Mouse (Mus musculus) hematopoietic stem cell, adult 5-6 weeks (primary cell): ENCODE data around the gene Syndig1. TPM values are rescaled to one million over a fixed set of nuclear protein-coding genes. Genes with fewer than 3 reads are reported as not detected.

Experiments used
- ATAC-seq, 2 experiments: fragments of 125-278 bp in 1 of 2; replicated peaks in 1 of 2; 2 replicates each; pipeline ENCODE4 v1.8.0; 2016 to 2017; ENCODE audit warnings: inconsistent platforms in 2 of 2, mild to moderate bottlenecking in 2 of 2, moderate number of reproducible peaks in 2 of 2, low read depth in 1 of 2, moderate TSS enrichment in 1 of 2; ENCODE audit not compliant: low FRiP score in 2 of 2, poor library complexity in 2 of 2, severe bottlenecking in 2 of 2, insufficient read depth in 1 of 2, low TSS enrichment in 1 of 2
- total RNA-seq: library from RNA; stranded (forward); fragments of 172-1452, 232-1000 nt; gene quantifications from 2 replicates; pipeline ENCODE4 v1.2.3, GENCODE M21; 2017

Syndig1 gene
- total RNA-seq, 1 experiment from 2014 or later, result not detected

GRCm38 (mm10) chr2:149932095-149932494 is 103.1 kb downstream of the Syndig1 start:
- no peak for ATAC-seq

GRCm38 (mm10) chr2:149933247-149933898 is 104.4 kb downstream of the Syndig1 start:
- no peak for ATAC-seq

- no peak for ATAC-seq
Measured at GRCm38 (mm10) chr2:149934139-149934538, 105.1 kb downstream of the Syndig1 start.

GRCm38 (mm10) chr2:149938829-149939228 is 109.8 kb downstream of the Syndig1 start:
- ATAC-seq, result no peak

DNA sequence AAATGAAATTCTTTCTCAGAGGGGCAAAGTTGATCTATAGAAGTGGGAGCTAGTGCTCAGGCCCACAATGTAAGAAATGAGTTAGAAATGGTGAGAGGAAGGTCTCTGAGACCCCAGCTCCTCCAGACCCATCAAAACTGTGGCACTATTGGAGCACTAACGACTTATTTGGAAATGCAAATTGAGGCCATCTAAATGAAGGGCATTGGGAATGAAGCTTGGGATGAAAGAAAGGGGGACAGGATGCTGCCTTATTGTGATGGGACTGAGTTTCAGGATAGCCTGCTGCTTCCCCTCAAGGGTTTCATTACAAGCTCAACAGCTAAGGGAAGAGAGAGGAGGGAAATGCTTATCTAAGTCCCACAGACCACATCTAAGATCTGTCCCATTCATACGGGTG is 110.6 kb downstream of the Syndig1 start:
- no peak for ATAC-seq

GRCm38 (mm10) chr2:149950641-149951040 is 121.6 kb downstream of the Syndig1 start:
- no peak for ATAC-seq

DNA sequence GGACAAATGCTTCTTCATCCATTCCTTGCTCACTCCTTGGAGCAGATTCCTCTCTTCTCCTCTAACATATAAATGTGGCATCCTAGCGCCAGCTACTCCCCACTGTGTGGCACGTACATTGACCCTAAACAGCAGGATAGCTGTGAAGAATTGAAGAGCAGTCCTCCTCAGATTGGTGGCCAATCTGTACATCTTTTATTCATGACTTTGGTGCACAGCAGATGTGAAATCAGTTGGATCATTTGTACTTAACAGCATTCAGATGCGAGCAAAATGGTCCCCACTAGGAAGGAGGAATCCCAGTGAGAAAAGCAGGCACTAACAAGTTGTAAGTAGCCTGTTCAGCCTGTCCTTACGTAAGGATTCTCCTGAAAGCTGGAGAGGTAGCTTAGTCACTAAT is 142.0 kb downstream of the Syndig1 start:
- no peak for ATAC-seq

DNA sequence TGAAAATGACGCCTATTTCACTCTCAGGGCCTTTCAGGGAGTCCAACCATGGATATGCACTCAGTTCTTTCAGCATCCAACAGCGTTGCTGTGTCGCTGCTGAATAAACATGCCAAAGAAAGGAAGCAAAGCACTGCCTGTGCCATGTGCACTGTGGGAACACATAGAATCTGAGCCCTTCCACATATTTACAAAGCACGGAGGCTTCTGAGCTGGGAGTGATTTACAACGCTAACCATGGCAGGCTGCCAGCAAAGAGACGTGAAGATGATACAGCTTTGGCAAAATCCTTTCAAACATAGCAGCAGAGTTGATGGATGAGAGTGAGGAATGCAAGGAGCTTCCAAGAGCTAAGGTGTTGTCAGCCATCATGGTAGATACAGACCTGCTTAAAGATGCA is 144.6 kb downstream of the Syndig1 start:
- ATAC-seq, result no peak

DNA sequence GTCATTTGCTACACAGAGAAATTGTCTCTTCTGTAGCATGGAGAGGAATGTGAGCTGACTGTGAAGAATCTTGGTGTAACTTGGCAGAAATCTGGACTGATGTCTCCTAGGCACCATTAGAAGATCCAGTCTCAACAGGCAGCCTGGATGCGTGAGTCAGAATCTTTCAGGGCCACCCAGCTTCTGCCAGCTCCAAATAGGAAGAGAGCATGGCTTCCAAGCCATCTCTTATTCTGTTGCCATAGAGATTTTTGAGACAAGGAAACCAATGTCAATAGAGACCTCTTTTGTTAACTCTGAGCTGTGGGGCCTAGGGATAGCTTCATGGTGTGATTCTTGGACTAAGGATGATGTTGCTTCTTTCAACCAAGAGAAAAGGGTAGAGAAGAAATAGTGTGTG is 151.4 kb downstream of the Syndig1 start:
- ATAC-seq, result no peak

GRCm38 (mm10) chr2:149982466-149982865 is 153.5 kb downstream of the Syndig1 start:
- ATAC-seq, result no peak

GRCm38 (mm10) chr2:149983107-149983506 is 154.1 kb downstream of the Syndig1 start:
- no peak for ATAC-seq

GRCm38 (mm10) chr2:149987610-149988009 is 158.6 kb downstream of the Syndig1 start:
- no peak for ATAC-seq

- ATAC-seq, result no peak
Measured at GRCm38 (mm10) chr2:149991506-149991905, 162.5 kb downstream of the Syndig1 start.

GRCm38 (mm10) chr2:149992921-149993320 is 163.9 kb downstream of the Syndig1 start:
- no peak for ATAC-seq

DNA sequence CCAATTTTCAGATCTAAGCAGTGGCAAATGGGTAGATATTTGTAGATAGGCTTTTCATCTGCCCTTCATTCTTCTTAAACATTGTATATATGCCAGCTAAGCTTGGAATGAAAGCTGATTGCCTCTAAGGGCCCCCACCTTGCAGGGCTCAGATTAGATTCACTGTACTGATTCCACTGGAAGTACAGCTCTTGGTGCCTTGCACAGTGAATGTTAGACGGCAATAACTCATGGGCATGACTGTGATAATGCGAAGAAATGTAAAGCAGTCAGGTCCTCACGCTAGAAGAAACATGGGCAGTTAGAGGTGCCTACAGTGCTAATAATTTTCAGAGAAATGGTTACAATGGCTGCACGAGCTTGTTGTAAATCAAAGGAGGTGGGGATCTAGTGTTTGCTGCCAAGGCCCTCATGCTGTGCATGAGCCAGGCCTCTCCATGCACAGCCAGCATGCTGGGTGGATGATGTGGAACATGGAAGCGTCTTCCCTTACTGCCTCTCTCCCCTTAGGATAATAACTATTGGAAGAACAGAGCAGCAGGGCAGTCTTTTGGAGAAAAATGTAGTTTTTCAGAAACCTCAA is 167.5 kb downstream of the Syndig1 start:
- ATAC-seq, result no peak

- no peak for ATAC-seq
Measured at GRCm38 (mm10) chr2:149997657-149998056, 168.6 kb downstream of the Syndig1 start.

DNA sequence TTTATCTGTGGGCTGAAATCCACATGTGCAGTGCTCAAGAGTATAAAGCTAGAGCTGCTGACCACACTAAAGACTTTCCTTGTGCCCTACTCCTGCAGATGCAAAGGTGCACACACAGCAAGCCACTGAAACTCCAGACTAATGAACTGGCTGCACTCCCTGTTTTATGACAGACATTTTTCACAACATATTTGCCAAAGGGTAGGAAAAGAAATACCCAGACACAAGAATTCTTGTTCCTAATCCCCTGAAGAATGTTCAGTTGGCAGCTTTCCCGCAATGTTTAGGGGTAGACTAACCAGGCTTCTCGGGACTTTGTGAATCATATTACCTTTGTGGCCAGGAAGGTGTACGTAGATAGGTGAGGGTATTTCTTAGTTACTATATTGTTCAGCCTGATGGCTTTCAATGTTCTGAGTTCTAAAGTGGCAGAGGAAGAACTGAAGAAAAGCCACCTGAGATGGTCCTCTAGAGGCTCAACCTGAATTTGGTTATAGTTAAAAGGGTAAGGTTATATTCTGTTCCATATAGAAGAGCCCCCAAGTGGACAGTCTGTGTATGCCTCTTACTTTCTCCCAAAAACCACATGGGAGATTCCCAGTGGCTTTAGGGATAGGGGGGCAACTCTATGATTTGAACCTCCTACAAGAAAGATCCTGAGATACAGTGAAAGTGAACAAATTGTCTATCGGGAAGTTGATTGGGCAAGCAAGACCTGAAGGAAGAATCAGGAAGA is 169.5 kb downstream of the Syndig1 start:
- no peak for ATAC-seq

DNA sequence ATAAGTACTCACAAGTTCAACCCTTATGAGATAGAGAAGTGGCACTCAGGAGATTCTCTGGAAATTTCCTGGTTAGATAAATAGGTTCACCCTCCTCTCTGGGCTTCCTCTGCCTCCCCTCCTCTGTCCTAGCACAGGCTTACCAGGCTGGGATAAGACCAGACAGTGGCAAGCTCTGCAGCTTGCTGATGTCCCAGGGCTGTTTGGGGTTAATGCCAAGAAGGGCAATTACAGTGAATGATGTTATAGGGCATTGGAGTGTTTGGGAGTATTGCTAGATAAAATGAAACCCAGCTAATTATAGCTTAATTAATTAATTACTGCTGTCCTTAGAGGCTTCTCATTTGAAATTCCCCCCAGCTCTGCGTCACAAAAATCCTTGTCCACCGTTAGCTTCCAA is 171.6 kb downstream of the Syndig1 start:
- no peak for ATAC-seq

DNA sequence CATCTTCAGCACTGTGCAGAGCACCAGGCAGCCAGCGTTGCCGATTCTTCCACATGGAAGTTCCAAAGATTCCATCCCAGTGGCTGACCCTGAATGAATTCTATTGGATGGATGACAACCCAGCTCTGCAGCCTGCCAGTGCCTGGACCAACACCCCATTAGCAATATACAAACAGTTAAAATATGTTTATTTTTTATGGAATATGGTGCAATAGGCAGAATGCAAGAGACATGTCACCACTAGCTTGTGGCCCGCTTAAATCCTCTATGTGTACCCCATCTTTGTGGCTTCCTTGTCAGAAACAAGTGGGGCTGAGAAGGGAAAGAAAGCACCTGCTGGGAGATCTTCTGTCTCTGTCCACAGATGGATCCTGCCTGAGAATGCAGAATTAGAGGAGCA is 174.5 kb downstream of the Syndig1 start:
- ATAC-seq, result no peak
